Mouse (Mus musculus): ENCODE measurements at regions not wholly inside any gene's neighbourhood (a gene's known extent, or its start where the extent isn't known, plus 50 kb on each side); places are given as distances from the start of the nearest gene placed in this dataset.

- Histone ChIP-seq H3K27ac (no peak overlapping the region), H3K9ac (replicated peaks) (no peak overlapping the region), H3K9me3 (ENCODE audit: control insufficient read depth, low read length) (no peaks in the 10 kb centered on the region), H3K4me3 (ENCODE audit: insufficient read depth in 1 of 2, low read depth in 2 of 2, low read length in 2 of 2) (no peak overlapping the region), H3K27me3 (ENCODE audit: control insufficient read depth, insufficient read depth, low read length) (no peaks in the 10 kb centered on the region), H3K4me2 (ENCODE audit: low read depth) (no peak overlapping the region), H3K4me1 (replicated peaks; ENCODE audit: control insufficient read depth in 2 of 2, insufficient read depth in 2 of 2, low read length in 1 of 2) (no peaks in the 10 kb centered on the region), H3K36me3 (replicated peaks; ENCODE audit: control insufficient read depth, insufficient read depth, low read depth) (no peaks in the 10 kb centered on the region)
- DNase-seq (ENCODE audit: low read depth in 3 of 3, low spot score in 3 of 3) (peak in 1 of 3 experiments; percentile 3), ATAC-seq (ENCODE audit: insufficient read depth) (no peak)
- TF ChIP-seq CTCF (IDR thresholded peaks at IDR 0.05; ENCODE audit: low read depth): peak; percentile 62
- TF ChIP-seq EP300 (IDR thresholded peaks at IDR 0.05; ENCODE audit: low read depth): no peak
Measured at GRCm38 (mm10) chr7:137783954-137784353, 346.5 kb downstream of the Glrx3 start.

- ATAC-seq (ENCODE audit: insufficient read depth) (no peak), DNase-seq (ENCODE audit: low read depth in 3 of 3, low spot score in 3 of 3) (no peak)
- Histone ChIP-seq H3K9me3 (ENCODE audit: control insufficient read depth, low read length) (no peaks in the 10 kb centered on the region), H3K36me3 (replicated peaks; ENCODE audit: control insufficient read depth, insufficient read depth, low read depth) (no peaks in the 10 kb centered on the region), H3K27me3 (ENCODE audit: control insufficient read depth, insufficient read depth, low read length) (no peaks in the 10 kb centered on the region), H3K4me3 (ENCODE audit: insufficient read depth in 1 of 2, low read depth in 2 of 2, low read length in 2 of 2) (no peak overlapping the region), H3K4me2 (ENCODE audit: low read depth) (no peak overlapping the region), H3K4me1 (replicated peaks; ENCODE audit: control insufficient read depth in 2 of 2, insufficient read depth in 2 of 2, low read length in 1 of 2) (no peaks in the 10 kb centered on the region), H3K9ac (replicated peaks) (no peak overlapping the region), H3K27ac (no peak overlapping the region)
- TF ChIP-seq EP300 (IDR thresholded peaks at IDR 0.05; ENCODE audit: low read depth): no peak
- 50% methylated on average over 6 of the region's 6 CpGs for WGBS (ENCODE audit: insufficient replicate concordance)
Measured at GRCm38 (mm10) chr7:137805361-137805760, 367.9 kb downstream of the Glrx3 start.

GRCm38 (mm10) chr7:137812839-137813238 is 375.4 kb downstream of the Glrx3 start:
- no peak for TF ChIP-seq EP300 (IDR thresholded peaks at IDR 0.05; ENCODE audit: low read depth)
- no peak for TF ChIP-seq CTCF (IDR thresholded peaks at IDR 0.05; ENCODE audit: low read depth)
- ATAC-seq (ENCODE audit: insufficient read depth): no peak
- H3K4me3 ChIP-seq (ENCODE audit: insufficient read depth in 1 of 2, low read depth in 2 of 2, low read length in 2 of 2): no peak overlapping the region

GRCm38 (mm10) chr7:137840520-137840919 is 403.1 kb downstream of the Glrx3 start:
- H3K4me1 ChIP-seq (replicated peaks; ENCODE audit: control insufficient read depth in 2 of 2, insufficient read depth in 2 of 2, low read length in 1 of 2): no peaks in the 10 kb centered on the region
- H3K9me3 ChIP-seq (ENCODE audit: control insufficient read depth, low read length): no peaks in the 10 kb centered on the region
- 63% methylated on average over 2 of the region's 2 CpGs for WGBS (ENCODE audit: insufficient replicate concordance)
- ATAC-seq (ENCODE audit: insufficient read depth) (no peak), DNase-seq (ENCODE audit: low read depth in 3 of 3, low spot score in 3 of 3) (no peak)
- H3K27me3 ChIP-seq (ENCODE audit: control insufficient read depth, insufficient read depth, low read length): no peaks in the 10 kb centered on the region
- H3K27ac ChIP-seq: no peak overlapping the region
- TF ChIP-seq CTCF (IDR thresholded peaks at IDR 0.05; ENCODE audit: low read depth): no peak
- no peak for TF ChIP-seq EP300 (IDR thresholded peaks at IDR 0.05; ENCODE audit: low read depth)
- H3K4me2 ChIP-seq (ENCODE audit: low read depth): no peak overlapping the region
- no peak overlapping the region for H3K9ac ChIP-seq (replicated peaks)
- H3K36me3 ChIP-seq (replicated peaks; ENCODE audit: control insufficient read depth, insufficient read depth, low read depth): no peaks in the 10 kb centered on the region
- H3K4me3 ChIP-seq (ENCODE audit: insufficient read depth in 1 of 2, low read depth in 2 of 2, low read length in 2 of 2): no peak overlapping the region

More at GRCm38 (mm10) chr7:137812839-137813238, 375.4 kb downstream of the Glrx3 start:
- H3K27me3 ChIP-seq (ENCODE audit: control insufficient read depth, insufficient read depth, low read length): no peaks in the 10 kb centered on the region
- H3K4me1 ChIP-seq (replicated peaks; ENCODE audit: control insufficient read depth in 2 of 2, insufficient read depth in 2 of 2, low read length in 1 of 2): no peaks in the 10 kb centered on the region
- H3K27ac ChIP-seq: no peak overlapping the region
- no peak for DNase-seq (ENCODE audit: low read depth in 3 of 3, low spot score in 3 of 3)
- H3K4me2 ChIP-seq (ENCODE audit: low read depth): no peak overlapping the region
- no peak overlapping the region for H3K9ac ChIP-seq (replicated peaks)
- 47% methylated on average over 3 of the region's 3 CpGs for WGBS (ENCODE audit: insufficient replicate concordance)
- no peaks in the 10 kb centered on the region for H3K36me3 ChIP-seq (replicated peaks; ENCODE audit: control insufficient read depth, insufficient read depth, low read depth)
- H3K9me3 ChIP-seq (ENCODE audit: control insufficient read depth, low read length): no peaks in the 10 kb centered on the region

GRCm38 (mm10) chr7:137841044-137841443 is 403.6 kb downstream of the Glrx3 start:
- Histone ChIP-seq H3K27ac (no peak overlapping the region), H3K4me2 (ENCODE audit: low read depth) (no peak overlapping the region), H3K36me3 (replicated peaks; ENCODE audit: control insufficient read depth, insufficient read depth, low read depth) (no peaks in the 10 kb centered on the region), H3K9me3 (ENCODE audit: control insufficient read depth, low read length) (no peaks in the 10 kb centered on the region), H3K27me3 (ENCODE audit: control insufficient read depth, insufficient read depth, low read length) (no peaks in the 10 kb centered on the region), H3K4me1 (replicated peaks; ENCODE audit: control insufficient read depth in 2 of 2, insufficient read depth in 2 of 2, low read length in 1 of 2) (no peaks in the 10 kb centered on the region), H3K4me3 (ENCODE audit: insufficient read depth in 1 of 2, low read depth in 2 of 2, low read length in 2 of 2) (no peak overlapping the region), H3K9ac (replicated peaks) (no peak overlapping the region)
- TF ChIP-seq EP300 (IDR thresholded peaks at IDR 0.05; ENCODE audit: low read depth) (no peak), CTCF (IDR thresholded peaks at IDR 0.05; ENCODE audit: low read depth) (no peak)
- ATAC-seq (ENCODE audit: insufficient read depth) (no peak), DNase-seq (ENCODE audit: low read depth in 3 of 3, low spot score in 3 of 3) (no peak)
- WGBS (ENCODE audit: insufficient replicate concordance): 59% methylated on average over 5 of the region's 5 CpGs
